Comparison of ENCODE assay signal across 20 mouse cellular contexts in the genomic region with DNA sequence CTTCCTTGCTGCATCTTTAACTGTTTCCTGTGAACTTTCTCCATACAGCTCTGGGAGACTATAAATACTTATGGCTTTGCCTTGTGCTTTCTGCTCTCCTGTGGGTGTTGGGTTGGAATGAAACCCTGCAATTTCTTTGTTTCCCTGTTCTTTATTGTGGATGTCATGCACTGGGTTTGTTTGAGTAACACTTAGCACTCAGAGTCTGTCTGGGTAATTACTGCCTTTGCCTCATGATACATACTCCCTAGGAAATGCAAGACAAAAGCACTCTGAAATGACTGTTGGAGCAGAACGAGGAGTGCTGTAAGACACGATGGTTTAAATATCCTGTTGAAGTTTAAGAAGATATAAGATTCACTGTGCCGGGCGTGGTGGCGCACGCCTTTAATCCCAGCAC. TPM values are rescaled to one million over a fixed set of nuclear protein-coding genes. Genes with fewer than 3 reads are reported as not detected.
"Had no signal": no experiment of that assay in that cellular context is flagged by ENCODE, and none has a peak within 500 bp of the region (broad histone marks: within the 10 kb centered on the region; RNA-seq: fewer than 3 reads in every experiment).

No protein-coding gene starts in this region.

- ATAC-seq: liver, postnatal 0 days; midbrain, embryonic 16.5 days had no signal

- H3K27me3 ChIP-seq: limb, embryonic 12.5 days; liver, embryonic 13.5 days; lung, embryonic 15.5 days; megakaryocyte, embryonic 14.5 days; neural tube, embryonic 13.5 days had no signal

- H3K9me3 ChIP-seq: limb, embryonic 12.5 days; liver, embryonic 13.5 days; lung, embryonic 15.5 days; neural tube, embryonic 13.5 days had no signal

- H3K4me1 ChIP-seq: limb, embryonic 12.5 days; liver, embryonic 13.5 days; lung, embryonic 15.5 days; megakaryocyte, embryonic 14.5 days; neural tube, embryonic 13.5 days had no signal

- DNase-seq: kidney, postnatal 4 days; liver; liver, embryonic 13.5 days; liver, postnatal 0 days; lung, postnatal 14 days; retina, postnatal 1 day; right cerebral cortex, postnatal 4 days; thymus, adult 18-20 months; thymus, postnatal 14 days had no signal

- H3K36me3 ChIP-seq: limb, embryonic 12.5 days; liver, embryonic 13.5 days; lung, embryonic 15.5 days; neural tube, embryonic 13.5 days had no signal

- H3K4me3 ChIP-seq: layer of hippocampus, adult 2 months; limb, embryonic 12.5 days; liver, embryonic 13.5 days; lung, embryonic 15.5 days; megakaryocyte, embryonic 14.5 days; neural tube, embryonic 13.5 days had no signal

- H3K9ac ChIP-seq: limb, embryonic 12.5 days; liver, embryonic 13.5 days; liver, postnatal 0 days; lung, embryonic 15.5 days; neural tube, embryonic 13.5 days had no signal

- H3K27ac ChIP-seq: layer of hippocampus, adult 2 months; limb, embryonic 12.5 days; liver, embryonic 13.5 days; lung, embryonic 15.5 days; macrophage; neural tube, embryonic 13.5 days had no signal

- H3K4me2 ChIP-seq: limb, embryonic 12.5 days; liver, embryonic 13.5 days; lung, embryonic 15.5 days; midbrain, embryonic 11.5 days; neural tube, embryonic 13.5 days had no signal

RNA-seq across cellular contexts. Expression of a gene that starts 57.9 kb away (rescaled TPM):
- polyA plus RNA-seq: kidney, embryonic 14.5 days; limb, embryonic 12.5 days; liver, embryonic 13.5 days; liver, postnatal 0 days; lung, embryonic 15.5 days; macrophage; neural tube, embryonic 13.5 days; spleen, adult 2 months; stomach, embryonic 16.5 days had no signal
